Mouse (Mus musculus): ENCODE data around the gene Ttll5.

DNA sequence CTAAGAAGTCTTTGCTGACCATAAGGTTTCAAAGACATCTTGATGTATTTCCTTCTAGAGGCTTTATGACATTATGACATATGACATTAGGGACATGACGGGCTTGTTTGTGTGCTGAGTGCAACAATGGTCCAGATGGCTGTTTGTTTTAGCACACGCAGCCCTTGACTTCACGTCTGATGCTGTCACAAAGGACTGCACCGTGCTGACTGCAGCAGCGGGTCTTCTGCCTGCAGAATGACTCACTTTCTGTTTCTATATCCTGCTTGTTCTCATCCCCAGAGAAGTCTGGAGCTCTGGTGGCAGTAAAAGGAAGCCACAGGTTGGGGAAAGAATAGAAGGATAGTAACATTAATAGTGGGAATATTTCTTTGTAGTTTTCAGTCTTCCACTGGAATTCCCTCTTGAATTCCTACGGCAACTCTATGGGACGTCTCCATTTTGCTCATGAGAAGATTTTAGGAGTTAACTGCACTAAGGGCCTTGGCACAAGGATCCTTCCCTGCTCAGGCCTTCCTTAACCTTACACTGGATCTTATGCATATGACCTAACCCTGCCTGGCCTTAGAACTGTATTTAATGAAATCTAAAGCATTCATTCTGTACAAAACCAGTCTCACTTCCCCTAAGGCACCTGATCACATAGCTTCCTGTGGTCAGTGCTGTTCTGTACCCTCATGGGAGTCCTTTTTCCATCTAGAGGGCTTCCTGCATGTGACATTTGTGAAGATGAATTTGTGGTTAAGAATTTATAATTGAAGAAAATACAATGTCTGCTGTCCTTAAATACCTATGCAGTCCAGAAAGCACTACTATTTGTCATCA is 167.8 kb downstream of the Ttll5 start:
- TF ChIP-seq CTCF (IDR thresholded peaks at IDR 0.05; ENCODE audit: borderline replicate concordance, insufficient read depth, low read depth, low read length): no peak
- TF ChIP-seq POLR2A (IDR thresholded peaks at IDR 0.05; ENCODE audit: borderline replicate concordance, insufficient read depth, low read length): no peak

All from cerebellum, adult 2 months (tissue).